Mouse (Mus musculus): Measurements from ENCODE around the gene Xpr1.

Xpr1 gene

DNA sequence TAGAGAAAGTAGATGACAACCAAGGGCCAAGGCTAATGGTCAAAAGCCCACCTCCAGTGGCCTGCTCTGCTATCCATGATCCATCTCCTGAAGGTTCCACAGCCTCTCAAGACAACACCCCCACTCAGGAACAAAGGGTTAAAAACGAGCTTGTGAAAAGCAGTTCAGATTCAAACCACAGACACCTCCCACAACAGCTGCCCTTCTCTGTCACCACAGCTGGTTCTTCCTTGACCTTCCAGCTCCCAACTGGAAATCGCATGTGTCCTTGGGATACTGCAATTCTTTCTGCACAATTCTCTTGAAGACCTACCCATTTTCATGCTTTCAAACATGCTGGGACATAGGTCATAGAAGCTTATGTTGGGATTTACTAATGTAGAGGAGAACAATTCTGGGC is 73.2 kb downstream of the Xpr1 start:
- in situ Hi-C loops (cut with MboI; ENCODE audit: unreplicated experiment in 2 of 2): no loop called here

GRCm38 (mm10) chr1:155339622-155340021 is 77.6 kb downstream of the Xpr1 start:
- in situ Hi-C loops (cut with MboI; ENCODE audit: unreplicated experiment in 2 of 2): no loop called here

DNA sequence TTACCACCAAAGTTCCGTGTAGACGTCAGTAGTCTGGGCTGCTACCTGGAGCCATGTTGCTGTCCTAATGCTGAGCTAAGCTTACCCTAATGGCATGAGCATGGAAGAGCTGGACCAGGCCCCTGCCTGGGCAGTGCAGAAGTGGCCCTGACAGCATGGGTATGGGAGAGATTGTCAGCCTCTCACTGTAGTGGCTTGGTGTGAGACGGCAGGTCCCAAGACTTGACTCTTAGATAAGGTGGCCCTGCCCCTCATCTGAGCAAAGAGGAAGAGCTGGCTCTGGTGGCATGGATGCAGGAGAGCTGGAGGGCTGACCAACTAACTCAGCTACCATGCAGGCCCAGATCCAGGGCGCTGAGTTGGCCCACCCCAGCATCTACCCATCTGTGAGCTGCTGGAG is 79.9 kb downstream of the Xpr1 start:
- in situ Hi-C loops (cut with MboI; ENCODE audit: unreplicated experiment in 2 of 2): no loop called here

- in situ Hi-C loops (cut with MboI; ENCODE audit: unreplicated experiment in 2 of 2): no loop called here
Measured at GRCm38 (mm10) chr1:155335963-155336362, 81.3 kb downstream of the Xpr1 start.

DNA sequence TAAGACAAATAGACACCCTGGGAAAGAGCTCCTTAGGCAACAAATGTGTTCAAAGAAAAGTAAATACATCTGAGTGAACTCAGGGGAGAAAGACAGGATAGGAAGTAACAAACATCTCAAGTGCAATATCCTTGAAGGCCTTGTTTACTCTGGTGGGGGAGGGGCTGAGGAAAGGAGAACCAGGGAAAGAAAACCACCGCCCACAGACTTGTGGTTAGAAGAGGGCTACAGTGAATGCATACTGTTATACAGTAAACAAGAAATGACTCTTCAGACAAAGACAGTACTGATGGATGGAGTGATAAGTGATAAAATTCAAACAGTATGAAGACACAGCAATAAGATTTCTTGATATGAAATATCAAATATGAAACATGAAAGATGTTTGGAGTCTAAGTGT is 95.0 kb downstream of the Xpr1 start:
- in situ Hi-C loops (cut with MboI; ENCODE audit: unreplicated experiment in 2 of 2): no loop called here

GRCm38 (mm10) chr1:155320091-155320833 is 97.0 kb downstream of the Xpr1 start:
- in situ Hi-C loops (cut with MboI; ENCODE audit: unreplicated experiment in 2 of 2): no loop called here

DNA sequence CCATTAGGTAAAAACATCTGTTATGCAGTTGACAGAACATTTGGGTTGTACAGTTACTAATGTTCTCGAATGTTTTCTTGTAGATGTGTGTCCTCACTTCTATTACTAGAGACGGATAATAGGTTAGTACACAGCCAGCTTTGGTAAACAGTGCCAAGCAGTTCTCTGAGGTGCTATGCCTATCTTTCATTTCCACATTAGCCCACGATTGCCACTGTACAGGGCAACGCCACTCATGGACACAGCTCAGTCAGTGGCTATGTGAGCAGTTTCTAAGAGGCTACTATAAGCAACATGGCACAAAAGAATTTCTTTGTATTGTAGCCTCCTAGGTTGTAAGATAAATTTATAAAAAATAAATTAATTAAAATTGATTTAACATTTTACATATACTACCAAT is 97.7 kb downstream of the Xpr1 start:
- in situ Hi-C loops (cut with MboI; ENCODE audit: unreplicated experiment in 2 of 2): no loop called here

DNA sequence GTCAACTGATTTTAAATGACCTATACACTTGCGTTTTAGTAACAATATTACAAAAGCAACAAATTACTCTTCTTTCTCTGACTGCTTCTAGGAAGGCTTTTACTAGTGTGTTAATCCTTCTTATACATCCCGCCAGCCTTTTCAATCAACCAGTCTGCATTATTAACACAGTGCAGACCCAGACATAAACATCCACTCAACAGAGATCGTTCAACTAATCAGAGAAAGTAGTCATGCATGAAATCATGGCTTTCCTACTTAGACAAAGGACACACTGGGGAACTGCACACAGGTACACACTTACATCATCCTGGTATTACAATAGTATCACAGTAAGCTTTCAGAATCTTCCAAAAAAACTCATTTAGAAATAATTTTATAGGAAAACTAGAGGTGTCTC is 105.5 kb downstream of the Xpr1 start:
- in situ Hi-C loops (cut with MboI; ENCODE audit: unreplicated experiment in 2 of 2): no loop called here

- in situ Hi-C loops (cut with MboI; ENCODE audit: unreplicated experiment in 2 of 2): no loop called here
Measured at GRCm38 (mm10) chr1:155306879-155307278, 110.3 kb downstream of the Xpr1 start.

DNA sequence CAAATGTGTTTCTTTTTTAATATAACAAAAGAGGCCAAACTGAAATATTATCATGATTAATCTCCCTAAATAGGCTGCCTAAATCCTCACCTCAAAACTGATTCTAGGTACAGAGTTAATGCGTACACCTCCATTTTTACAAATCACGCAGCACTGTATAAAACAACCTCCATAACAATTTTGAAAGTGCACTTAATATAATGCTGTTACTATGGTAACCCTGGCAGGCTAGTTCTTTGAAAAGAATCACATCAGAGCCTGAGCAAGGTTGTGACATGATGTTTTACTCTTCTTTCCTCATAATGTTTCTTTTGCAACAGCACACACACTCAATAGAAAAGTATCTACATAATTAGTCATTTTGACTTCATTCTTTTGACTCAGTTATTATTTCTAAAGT is 113.8 kb downstream of the Xpr1 start:
- in situ Hi-C loops (cut with MboI; ENCODE audit: unreplicated experiment in 2 of 2): no loop called here

GRCm38 (mm10) chr1:155297615-155298014 is 119.6 kb downstream of the Xpr1 start:
- in situ Hi-C loops (cut with MboI; ENCODE audit: unreplicated experiment in 2 of 2): no loop called here

DNA sequence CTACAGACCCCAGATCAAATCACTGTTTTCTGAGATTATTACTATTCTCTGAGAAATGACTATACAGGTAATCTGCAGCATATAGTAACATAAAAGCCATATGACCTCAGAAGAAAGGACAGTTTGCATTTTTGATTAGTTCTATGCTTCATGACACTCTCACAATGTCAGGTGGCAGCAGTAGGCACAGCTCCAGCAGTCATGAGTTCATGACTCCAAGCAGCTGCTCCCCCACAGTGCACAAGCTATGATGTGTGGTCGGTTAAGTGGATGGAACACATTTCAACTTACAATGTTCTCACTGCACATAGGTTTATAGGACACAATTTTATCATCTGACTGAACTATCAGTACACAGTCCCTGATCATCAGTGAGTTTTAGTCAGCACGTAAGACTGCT is 120.0 kb downstream of the Xpr1 start:
- in situ Hi-C loops (cut with MboI; ENCODE audit: unreplicated experiment in 2 of 2): no loop called here

GRCm38 (mm10) chr1:155293446-155293845 is 123.8 kb downstream of the Xpr1 start:
- in situ Hi-C loops (cut with MboI; ENCODE audit: unreplicated experiment in 2 of 2): loop anchor here (5.0 kb wide), 3 partner anchors 119 to 244 kb away; no protein-coding TSS in a partner anchor

- in situ Hi-C loops (cut with MboI; ENCODE audit: unreplicated experiment in 2 of 2): loop anchor here (10.0 kb wide), 2 partner anchors 395 to 505 kb away; no protein-coding TSS in a partner anchor
Measured at GRCm38 (mm10) chr1:155289411-155289810, 127.8 kb downstream of the Xpr1 start.

DNA sequence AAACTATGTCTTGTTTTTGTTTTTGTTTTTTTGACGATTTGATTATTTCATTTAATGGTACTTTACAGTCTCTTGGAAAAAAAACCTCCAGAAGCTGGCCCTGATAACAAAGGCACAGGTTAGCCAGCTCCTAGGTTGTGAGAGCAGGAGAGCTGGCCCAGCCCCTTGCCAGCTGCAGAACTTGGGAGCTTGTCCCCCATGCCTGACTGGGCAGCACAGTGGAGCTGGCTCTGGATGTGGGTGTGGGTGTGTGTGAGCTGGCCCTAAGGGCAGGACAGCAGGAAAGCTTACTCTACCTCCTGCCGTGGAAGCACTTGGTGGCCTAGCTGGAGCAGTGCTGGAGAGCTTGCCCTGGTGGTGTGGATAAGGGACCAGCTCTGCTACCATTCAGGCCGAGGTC is 129.2 kb downstream of the Xpr1 start:
- in situ Hi-C loops (cut with MboI; ENCODE audit: unreplicated experiment in 2 of 2): loop anchor here (10.0 kb wide), 2 partner anchors 393 to 503 kb away; no protein-coding TSS in a partner anchor

DNA sequence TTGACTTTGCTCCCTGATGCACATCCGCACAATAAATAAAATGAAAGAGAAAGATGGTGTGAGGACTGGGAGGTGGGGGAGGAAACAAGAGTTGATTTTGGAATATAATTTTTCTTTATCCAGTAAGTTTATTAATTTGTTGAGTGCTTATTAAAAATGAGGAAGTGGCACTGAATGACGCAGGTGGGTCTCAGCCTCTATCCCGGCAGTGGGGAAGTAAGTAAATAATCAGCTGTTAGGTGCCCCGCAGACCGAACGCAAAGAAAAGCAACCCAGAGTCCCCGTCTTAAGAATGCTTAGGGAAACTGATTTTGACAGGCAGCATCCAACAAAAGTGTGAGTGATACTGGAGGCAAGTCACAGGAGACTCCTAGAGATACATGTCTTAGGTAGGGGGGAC is 133.4 kb downstream of the Xpr1 start:
- in situ Hi-C loops (cut with MboI; ENCODE audit: unreplicated experiment in 2 of 2): loop anchor here (5.0 to 10.0 kb wide), 6 partner anchors 57 to 499 kb away; no protein-coding TSS in a partner anchor

DNA sequence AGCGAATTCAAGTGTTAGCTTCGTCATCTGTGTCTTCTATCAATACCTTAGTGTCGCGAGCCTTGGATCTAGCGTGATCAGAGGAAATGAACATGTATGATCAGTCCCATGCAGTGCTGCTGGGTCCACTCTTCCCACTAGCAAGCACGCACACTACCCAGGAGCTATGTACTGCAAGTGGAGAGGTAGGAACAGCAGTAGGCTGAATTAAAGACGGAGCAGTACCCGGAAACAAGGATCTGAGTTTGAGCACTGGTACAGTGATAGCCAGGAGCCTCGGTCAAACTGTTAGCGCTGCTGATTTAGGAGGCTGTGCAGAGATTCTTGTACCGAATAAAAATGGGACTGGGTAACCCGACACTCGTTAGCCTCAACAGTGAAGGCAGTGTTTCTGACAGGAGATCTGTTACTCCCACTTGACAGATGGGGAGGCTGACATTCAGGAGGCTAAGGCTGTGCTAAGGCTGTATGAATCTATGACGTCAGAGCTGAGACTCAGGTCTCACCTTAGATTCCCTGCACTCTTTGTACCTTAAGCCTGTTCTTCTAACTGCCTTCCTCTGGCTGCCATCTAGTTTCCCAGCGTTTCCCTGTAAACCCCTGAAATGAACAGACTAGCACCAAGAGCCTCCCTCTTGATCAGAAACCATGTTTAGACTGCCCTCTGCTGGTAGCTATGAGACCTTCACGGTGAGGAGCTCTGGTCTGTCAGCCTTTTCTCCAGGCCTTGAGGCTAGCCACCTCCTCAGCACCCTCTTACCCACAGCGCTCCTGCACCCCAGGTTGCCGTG is 136.0 kb downstream of the Xpr1 start:
- in situ Hi-C loops (cut with MboI; ENCODE audit: unreplicated experiment in 2 of 2): loop anchor here (5.0 to 10.0 kb wide), 6 partner anchors 54 to 496 kb away; no protein-coding TSS in a partner anchor

- in situ Hi-C loops (cut with MboI; ENCODE audit: unreplicated experiment in 2 of 2): loop anchor here (5.0 to 10.0 kb wide), 6 partner anchors 53 to 496 kb away; no protein-coding TSS in a partner anchor
Measured at GRCm38 (mm10) chr1:155280306-155280705, 136.9 kb downstream of the Xpr1 start.

DNA sequence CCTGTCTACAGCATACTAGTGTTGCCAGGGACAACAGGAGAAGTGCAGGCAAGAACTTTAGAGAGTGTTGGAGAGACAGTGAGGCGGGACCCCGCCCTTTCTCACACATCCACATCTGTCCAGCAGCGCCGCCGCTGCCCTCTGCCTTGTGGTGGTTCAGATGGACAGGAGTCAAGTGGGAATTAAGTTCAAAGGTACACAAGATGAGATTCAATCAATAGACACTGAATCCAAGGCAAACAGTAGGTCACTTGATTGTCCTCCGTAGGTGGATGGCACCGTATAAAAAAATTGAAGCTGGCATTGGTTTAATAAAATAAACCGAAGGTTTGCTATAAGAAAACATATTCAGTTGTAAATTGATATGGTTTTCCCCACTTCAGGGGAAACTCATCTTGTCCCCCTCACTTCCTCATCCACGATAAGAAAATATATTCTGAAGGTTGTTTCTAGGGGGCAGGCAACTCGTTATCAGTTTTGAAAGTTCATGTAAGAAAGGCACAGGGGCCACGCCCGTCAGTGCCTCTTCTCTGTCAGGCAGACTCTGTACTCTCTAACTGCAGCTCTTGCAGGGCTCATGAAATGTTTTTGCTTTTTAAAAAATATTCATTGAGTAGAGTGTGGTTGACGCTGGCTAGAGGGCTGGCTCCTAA is 140.7 kb downstream of the Xpr1 start:
- in situ Hi-C loops (cut with MboI; ENCODE audit: unreplicated experiment in 2 of 2): no loop called here

GRCm38 (mm10) chr1:155275793-155276192 is 141.4 kb downstream of the Xpr1 start:
- in situ Hi-C loops (cut with MboI; ENCODE audit: unreplicated experiment in 2 of 2): no loop called here

DNA sequence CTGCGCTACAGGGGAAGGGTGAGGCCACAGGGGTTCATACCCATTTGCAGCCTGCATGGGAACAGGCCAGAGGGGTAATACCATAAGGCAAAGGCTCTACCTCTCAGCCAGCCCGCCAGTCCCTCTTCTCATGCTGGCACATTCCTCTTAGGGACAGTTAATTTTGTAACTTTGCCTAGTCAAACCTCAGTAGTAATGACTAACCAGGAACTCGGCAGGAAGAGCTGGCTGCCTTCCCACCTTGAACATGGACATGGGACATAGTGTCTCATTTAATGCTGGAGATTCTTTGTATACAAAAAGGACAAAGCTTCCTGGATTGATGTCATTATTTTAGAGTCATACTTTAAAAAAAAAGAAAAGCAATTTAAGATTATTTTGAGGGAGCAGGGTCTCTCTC is 142.2 kb downstream of the Xpr1 start:
- in situ Hi-C loops (cut with MboI; ENCODE audit: unreplicated experiment in 2 of 2): no loop called here
